Mouse (Mus musculus): ENCODE results near the gene D230025D16Rik.

- TF ChIP-seq CTCF (IDR thresholded peaks at IDR 0.05; ENCODE audit: low read depth) (no peak), EP300 (optimal IDR thresholded peaks at IDR 0.05) (no peak)
Observed at GRCm38 (mm10) chr8:105237442-105238142, 12.6 kb downstream of the D230025D16Rik start.

Data from stomach, postnatal 0 days (tissue).